Mouse (Mus musculus) T-cell, adult 2 months (primary cell): ENCODE measurements around the gene Pgk1.
A peak's percentile ranks its signal among the peaks of the same experiment; 100 is the strongest.

Source experiments
- DNase-seq: peaks from one replicate; pipeline ENCODE4 v3.0.0; 2022; ENCODE audit warnings: low spot score

Pgk1 gene

DNA sequence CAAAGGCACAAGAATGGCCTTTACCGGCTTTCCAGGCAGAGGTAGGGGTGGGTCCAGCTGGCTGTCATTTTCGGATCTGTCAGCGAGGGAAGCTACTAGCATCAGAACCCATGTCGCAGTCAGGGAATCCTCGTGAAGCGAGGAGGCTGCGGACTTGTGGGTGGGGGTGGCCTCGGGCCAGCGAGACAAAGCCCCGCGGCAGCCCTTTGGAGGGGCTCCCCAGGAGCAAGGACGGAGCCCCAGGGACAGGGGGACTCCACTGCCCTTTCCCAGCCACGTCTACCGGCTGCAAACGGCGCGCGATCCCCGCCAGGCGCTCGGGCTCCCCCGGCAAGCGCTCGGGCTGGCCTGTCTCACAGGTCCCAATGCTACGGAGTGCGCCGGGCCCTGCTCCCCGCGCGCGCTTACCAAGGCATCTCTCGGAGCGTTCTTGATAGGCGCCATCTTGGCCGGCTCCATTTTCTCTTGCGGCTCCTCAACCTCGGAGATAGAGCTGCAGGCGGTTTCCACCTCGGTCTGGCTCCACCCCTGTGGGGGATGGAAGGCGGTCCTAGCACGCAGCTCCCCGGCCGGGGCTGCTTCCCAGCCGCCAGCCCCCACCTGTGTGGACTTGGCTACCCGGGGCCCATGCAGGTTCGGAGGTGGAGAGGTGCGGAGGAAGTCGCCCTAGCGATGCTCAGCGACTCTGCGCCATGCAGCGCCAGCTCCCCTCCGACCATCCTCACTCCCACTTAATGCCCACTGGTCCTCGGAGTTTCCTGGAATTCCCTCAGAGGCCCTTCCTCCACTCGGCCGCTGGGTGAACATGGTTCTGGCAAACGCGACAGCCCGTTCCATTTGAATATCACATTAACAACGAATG is 32.5 kb downstream of the Pgk1 start:
- peak; percentile 76 for DNase-seq

- DNase-seq: no peak
Measured at GRCm38 (mm10) chrX:106221058-106221457, 34.2 kb downstream of the Pgk1 start, which contains the start of gene Taf9b. Taf9b (minus strand) TSS chrX:106221158.
